Mouse (Mus musculus): ENCODE results near the gene Dhx32. TPM values are rescaled to one million over a fixed set of nuclear protein-coding genes. Genes with fewer than 3 reads are reported as not detected.

Dhx32 gene
- polyA plus RNA-seq, 1 experiment from 2014 or later = 18.3 TPM

- Histone ChIP-seq H3K4me1 (replicated peaks) (no peaks in the 10 kb centered on the region), H3K4me3 (replicated peaks) (no peak overlapping the region), H3K27me3 (0 out of 2 replicates have a peak, but pooled peaks cover 2% of the 10 kb centered on the region), H3K9me3 (no peaks in the 10 kb centered on the region), H3K4me2 (no peak overlapping the region), H3K36me3 (no peaks in the 10 kb centered on the region), H3K27ac (no peak overlapping the region), H3K9ac (replicated peaks) (no peak overlapping the region)
- no peak for ATAC-seq (ENCODE audit: insufficient number of reproducible peaks, insufficient read depth, low FRiP score, low TSS enrichment, low read depth)
- WGBS = 57% methylated on average over 5 of the region's 5 CpGs
Measured at GRCm38 (mm10) chr7:133768517-133768916, 14.0 kb downstream of the Dhx32 start.

GRCm38 (mm10) chr7:133768027-133768426 lies 14.5 kb downstream of the Dhx32 start:
- H3K9ac ChIP-seq (replicated peaks) = no peak overlapping the region
- no peak overlapping the region for H3K27ac ChIP-seq
- H3K36me3 ChIP-seq = no peaks in the 10 kb centered on the region
- 80% methylated on average over 4 of the region's 4 CpGs for WGBS
- H3K9me3 ChIP-seq = no peaks in the 10 kb centered on the region
- H3K4me1 ChIP-seq (replicated peaks) = no peaks in the 10 kb centered on the region
- ATAC-seq (ENCODE audit: insufficient number of reproducible peaks, insufficient read depth, low FRiP score, low TSS enrichment, low read depth) = no peak
- H3K4me2 ChIP-seq = no peak overlapping the region
- H3K27me3 ChIP-seq = 0 out of 2 replicates have a peak, but pooled peaks cover 2% of the 10 kb centered on the region
- no peak overlapping the region for H3K4me3 ChIP-seq (replicated peaks)

GRCm38 (mm10) chr7:133765849-133766243 lies 16.7 kb downstream of the Dhx32 start:
- no peak overlapping the region for H3K9ac ChIP-seq (replicated peaks)
- no peaks in the 10 kb centered on the region for H3K9me3 ChIP-seq
- no peaks in the 10 kb centered on the region for H3K4me1 ChIP-seq (replicated peaks)
- no peak for ATAC-seq (ENCODE audit: insufficient number of reproducible peaks, insufficient read depth, low FRiP score, low TSS enrichment, low read depth)
- no peaks in the 10 kb centered on the region for H3K27me3 ChIP-seq
- whole genome bisulfite sequencing = 93% methylated on average over 13 of the region's 13 CpGs
- no peak overlapping the region for H3K4me3 ChIP-seq (replicated peaks)
- no peaks in the 10 kb centered on the region for H3K36me3 ChIP-seq
- no peak overlapping the region for H3K4me2 ChIP-seq
- H3K27ac ChIP-seq = no peak overlapping the region

- Histone ChIP-seq H3K4me1 (replicated peaks) (no peaks in the 10 kb centered on the region), H3K27me3 (no peaks in the 10 kb centered on the region), H3K9me3 (no peaks in the 10 kb centered on the region), H3K4me2 (no peak overlapping the region), H3K4me3 (replicated peaks) (no peak overlapping the region), H3K27ac (no peak overlapping the region), H3K36me3 (no peaks in the 10 kb centered on the region), H3K9ac (replicated peaks) (no peak overlapping the region)
- 76% methylated on average over 10 of the region's 10 CpGs for WGBS
- no peak for ATAC-seq (ENCODE audit: insufficient number of reproducible peaks, insufficient read depth, low FRiP score, low TSS enrichment, low read depth)
Measured at GRCm38 (mm10) chr7:133765240-133765848, 17.2 kb downstream of the Dhx32 start.

- H3K36me3 ChIP-seq = no peaks in the 10 kb centered on the region
- no peaks in the 10 kb centered on the region for H3K9me3 ChIP-seq
- 0 out of 2 replicates have a peak, but pooled peaks cover 3% of the 10 kb centered on the region for H3K4me1 ChIP-seq (replicated peaks)
- H3K4me3 ChIP-seq (replicated peaks) = no peak overlapping the region
- H3K9ac ChIP-seq (replicated peaks) = no peak overlapping the region
- ATAC-seq (ENCODE audit: insufficient number of reproducible peaks, insufficient read depth, low FRiP score, low TSS enrichment, low read depth) = no peak
- no peak overlapping the region for H3K4me2 ChIP-seq
- no peaks in the 10 kb centered on the region for H3K27me3 ChIP-seq
- WGBS = 82% methylated on average over 2 of the region's 2 CpGs
- H3K27ac ChIP-seq = no peak overlapping the region
Measured at GRCm38 (mm10) chr7:133764425-133764824, 18.1 kb downstream of the Dhx32 start.

GRCm38 (mm10) chr7:133762696-133763095 lies 19.8 kb downstream of the Dhx32 start:
- 88% methylated on average over 6 of the region's 6 CpGs for WGBS
- no peaks in the 10 kb centered on the region for H3K9me3 ChIP-seq
- no peak overlapping the region for H3K27ac ChIP-seq
- 0 out of 2 replicates have a peak, but pooled peaks cover 3% of the 10 kb centered on the region for H3K4me1 ChIP-seq (replicated peaks)
- H3K36me3 ChIP-seq = no peaks in the 10 kb centered on the region
- ATAC-seq (ENCODE audit: insufficient number of reproducible peaks, insufficient read depth, low FRiP score, low TSS enrichment, low read depth) = no peak
- H3K4me3 ChIP-seq (replicated peaks) = no peak overlapping the region
- H3K27me3 ChIP-seq = no peaks in the 10 kb centered on the region
- H3K4me2 ChIP-seq = no peak overlapping the region
- no peak overlapping the region for H3K9ac ChIP-seq (replicated peaks)

GRCm38 (mm10) chr7:133759611-133760353 lies 22.7 kb downstream of the Dhx32 start:
- Histone ChIP-seq H3K9me3 (no peaks in the 10 kb centered on the region), H3K4me2 (peak overlapping the region; percentile 48), H3K36me3 (no peaks in the 10 kb centered on the region), H3K27me3 (no peaks in the 10 kb centered on the region), H3K27ac (peak overlapping the region; percentile 68), H3K4me1 (replicated peaks) (0 out of 2 replicates have a peak, but pooled peaks cover 3% of the 10 kb centered on the region), H3K9ac (replicated peaks) (peak overlapping the region; percentile 28; the same call in 1 of the 2 replicates), H3K4me3 (replicated peaks) (peak overlapping the region; percentile 15)
- 8% methylated on average over 27 of the region's 27 CpGs for WGBS
- ATAC-seq (ENCODE audit: insufficient number of reproducible peaks, insufficient read depth, low FRiP score, low TSS enrichment, low read depth) = peak; percentile 52; the same call in 1 of the 2 replicates

GRCm38 (mm10) chr7:133758716-133759115 lies 23.8 kb downstream of the Dhx32 start:
- H3K9me3 ChIP-seq = no peaks in the 10 kb centered on the region
- no peak overlapping the region for H3K9ac ChIP-seq (replicated peaks)
- H3K4me2 ChIP-seq = no peak overlapping the region
- H3K27ac ChIP-seq = no peak overlapping the region
- ATAC-seq (ENCODE audit: insufficient number of reproducible peaks, insufficient read depth, low FRiP score, low TSS enrichment, low read depth) = no peak
- WGBS = 94% methylated on average over 5 of the region's 5 CpGs
- no peaks in the 10 kb centered on the region for H3K27me3 ChIP-seq
- no peaks in the 10 kb centered on the region for H3K36me3 ChIP-seq
- H3K4me1 ChIP-seq (replicated peaks) = 0 out of 2 replicates have a peak, but pooled peaks cover 3% of the 10 kb centered on the region
- no peak overlapping the region for H3K4me3 ChIP-seq (replicated peaks)

- Histone ChIP-seq H3K36me3 (no peaks in the 10 kb centered on the region), H3K9me3 (no peaks in the 10 kb centered on the region), H3K4me2 (no peak overlapping the region), H3K4me1 (replicated peaks) (0 out of 2 replicates have a peak, but pooled peaks cover 3% of the 10 kb centered on the region), H3K27me3 (no peaks in the 10 kb centered on the region), H3K27ac (no peak overlapping the region), H3K9ac (replicated peaks) (no peak overlapping the region), H3K4me3 (replicated peaks) (no peak overlapping the region)
- ATAC-seq (ENCODE audit: insufficient number of reproducible peaks, insufficient read depth, low FRiP score, low TSS enrichment, low read depth) = no peak
- WGBS = 58% methylated on average over 5 of the region's 5 CpGs
Measured at GRCm38 (mm10) chr7:133757961-133758455, 24.5 kb downstream of the Dhx32 start.

GRCm38 (mm10) chr7:133751163-133751562 lies 31.4 kb downstream of the Dhx32 start:
- Histone ChIP-seq H3K36me3 (no peaks in the 10 kb centered on the region), H3K4me2 (no peak overlapping the region), H3K9ac (replicated peaks) (no peak overlapping the region), H3K9me3 (no peaks in the 10 kb centered on the region), H3K4me1 (replicated peaks) (no peaks in the 10 kb centered on the region), H3K27ac (no peak overlapping the region), H3K27me3 (no peaks in the 10 kb centered on the region), H3K4me3 (replicated peaks) (no peak overlapping the region)
- WGBS = 80% methylated on average over 5 of the region's 5 CpGs
- ATAC-seq (ENCODE audit: insufficient number of reproducible peaks, insufficient read depth, low FRiP score, low TSS enrichment, low read depth) = no peak

GRCm38 (mm10) chr7:133750666-133751065 lies 31.9 kb downstream of the Dhx32 start:
- WGBS = 64% methylated on average over 5 of the region's 5 CpGs
- Histone ChIP-seq H3K9ac (replicated peaks) (no peak overlapping the region), H3K9me3 (no peaks in the 10 kb centered on the region), H3K27ac (no peak overlapping the region; the same call in 1 of the 2 replicates), H3K4me2 (no peak overlapping the region), H3K27me3 (no peaks in the 10 kb centered on the region), H3K4me1 (replicated peaks) (no peaks in the 10 kb centered on the region), H3K36me3 (no peaks in the 10 kb centered on the region), H3K4me3 (replicated peaks) (no peak overlapping the region)
- ATAC-seq (ENCODE audit: insufficient number of reproducible peaks, insufficient read depth, low FRiP score, low TSS enrichment, low read depth) = no peak

Data from limb, embryonic 12.5 days (tissue).